Mouse (Mus musculus): Measurements from ENCODE around the gene Mindy3. TPM values are rescaled to one million over a fixed set of nuclear protein-coding genes. Genes with fewer than 3 reads are reported as not detected.

The Mindy3 gene
- polyA plus RNA-seq, 1 experiment from 2014 or later: 56.2 TPM

DNA sequence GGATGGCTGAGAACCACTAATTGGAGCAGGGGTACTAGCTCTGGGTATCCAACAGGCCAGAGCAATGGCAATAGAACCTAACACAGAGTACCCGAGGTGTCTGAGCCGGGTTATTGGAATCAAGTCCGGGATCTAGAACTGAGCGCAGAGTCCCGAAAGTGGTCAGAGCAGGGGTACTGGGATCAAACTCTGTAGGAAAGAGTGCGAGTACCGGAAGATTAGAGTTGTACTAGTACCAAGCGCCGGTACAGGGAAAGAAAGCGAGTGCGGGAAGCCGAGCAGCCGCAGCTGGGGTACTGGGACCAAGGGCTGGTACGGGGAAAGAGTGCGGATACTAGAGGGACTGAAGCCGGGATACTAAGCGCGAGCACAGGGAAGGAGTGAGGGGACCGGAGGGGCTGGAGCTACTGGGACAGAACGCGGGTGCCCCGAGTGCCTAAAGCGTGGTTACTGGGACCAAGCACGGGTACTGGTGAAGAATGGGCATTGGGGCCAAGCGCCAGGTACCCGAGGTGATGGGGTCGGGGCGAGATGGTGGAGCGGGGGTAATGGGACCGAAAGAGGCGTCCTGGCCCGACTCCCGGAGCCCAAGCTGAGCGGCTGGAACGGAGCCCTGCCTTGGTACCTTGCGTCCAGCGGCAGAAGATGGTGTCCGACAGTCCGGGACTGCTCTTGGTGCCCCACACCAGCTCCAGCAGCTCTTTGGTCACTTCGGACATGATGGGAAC is 572 bp downstream of the Mindy3 start:
- H3K9ac ChIP-seq: peak overlapping the region; percentile 79
- no peaks in the 10 kb centered on the region for H3K36me3 ChIP-seq (replicated peaks; ENCODE audit: control insufficient read depth, insufficient read depth)
- WGBS: under 1% methylated on average over 40 of the region's 40 CpGs
- H3K27me3 ChIP-seq (ENCODE audit: control insufficient read depth, insufficient read depth, low read length): no peaks in the 10 kb centered on the region
- H3K4me3 ChIP-seq (replicated peaks; ENCODE audit: low read length): peak overlapping the region; percentile 83
- H3K4me2 ChIP-seq (replicated peaks): peak overlapping the region; percentile 92
- peak overlapping the region; percentile 60 for H3K27ac ChIP-seq
- ATAC-seq (ENCODE audit: low FRiP score): peak; percentile 79
- peaks cover 12% of the 10 kb centered on the region for H3K4me1 ChIP-seq (replicated peaks; ENCODE audit: control insufficient read depth, insufficient read depth, low read length)
- H3K9me3 ChIP-seq (ENCODE audit: control insufficient read depth, low read length): no peaks in the 10 kb centered on the region
- DNase-seq (ENCODE audit: low spot score): peak; percentile 31

DNA sequence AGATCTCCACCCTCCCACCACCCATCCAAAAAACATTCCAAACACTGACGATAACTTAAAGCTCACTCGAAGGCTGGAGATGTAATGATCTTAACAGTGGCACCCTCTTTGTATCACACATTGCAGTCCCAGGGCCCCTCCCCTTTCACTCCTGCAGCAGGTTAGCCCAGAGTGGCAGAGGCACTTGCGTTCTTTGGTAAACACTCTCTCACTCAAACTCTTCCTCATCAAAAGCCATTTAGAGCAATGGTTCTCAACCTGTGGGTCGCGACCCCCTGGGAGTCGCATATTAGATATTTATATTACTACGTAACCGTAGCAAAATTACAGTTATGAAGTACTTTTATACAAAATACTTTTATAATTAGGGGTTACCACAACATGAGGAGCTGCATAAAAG is 1.1 kb downstream of the Mindy3 start:
- peak overlapping the region; percentile 83 for H3K4me3 ChIP-seq (replicated peaks; ENCODE audit: low read length)
- no peak for ATAC-seq (ENCODE audit: low FRiP score)
- H3K9me3 ChIP-seq (ENCODE audit: control insufficient read depth, low read length): no peaks in the 10 kb centered on the region
- no peaks in the 10 kb centered on the region for H3K36me3 ChIP-seq (replicated peaks; ENCODE audit: control insufficient read depth, insufficient read depth)
- H3K27me3 ChIP-seq (ENCODE audit: control insufficient read depth, insufficient read depth, low read length): no peaks in the 10 kb centered on the region
- no peak overlapping the region for H3K27ac ChIP-seq
- H3K4me2 ChIP-seq (replicated peaks): peak overlapping the region; percentile 92
- peak overlapping the region; percentile 79 for H3K9ac ChIP-seq
- no peak for DNase-seq (ENCODE audit: low spot score)
- 52% methylated on average over 8 of the region's 8 CpGs for WGBS
- H3K4me1 ChIP-seq (replicated peaks; ENCODE audit: control insufficient read depth, insufficient read depth, low read length): peaks cover 12% of the 10 kb centered on the region

DNA sequence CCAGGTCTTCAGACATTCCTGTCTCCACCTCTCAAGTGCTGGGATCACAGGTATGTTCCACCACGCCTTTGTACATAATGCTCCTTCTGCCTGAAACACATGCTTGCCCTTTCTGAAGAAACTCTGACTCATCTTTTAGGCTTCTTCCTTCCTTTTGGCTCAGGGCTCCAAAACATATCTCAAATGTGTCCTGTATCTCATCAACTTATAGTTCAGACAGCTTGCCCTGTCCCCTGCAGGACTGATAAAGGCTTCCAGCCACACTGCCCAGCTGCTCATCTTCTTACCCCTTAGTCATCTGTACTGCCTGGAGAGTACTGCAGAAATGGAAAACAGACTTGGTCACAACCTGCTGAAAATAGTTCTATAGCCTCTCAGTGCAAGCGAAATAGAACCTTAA is 7.0 kb downstream of the Mindy3 start:
- no peaks in the 10 kb centered on the region for H3K36me3 ChIP-seq (replicated peaks; ENCODE audit: control insufficient read depth, insufficient read depth)
- H3K9me3 ChIP-seq (ENCODE audit: control insufficient read depth, low read length): no peaks in the 10 kb centered on the region
- WGBS: 94% methylated on average over 2 of the region's 2 CpGs
- H3K27ac ChIP-seq: no peak overlapping the region
- H3K4me1 ChIP-seq (replicated peaks; ENCODE audit: control insufficient read depth, insufficient read depth, low read length): no peaks in the 10 kb centered on the region
- H3K4me3 ChIP-seq (replicated peaks; ENCODE audit: low read length): no peak overlapping the region
- ATAC-seq (ENCODE audit: low FRiP score) (no peak), DNase-seq (ENCODE audit: low spot score) (no peak)
- no peaks in the 10 kb centered on the region for H3K27me3 ChIP-seq (ENCODE audit: control insufficient read depth, insufficient read depth, low read length)
- H3K4me2 ChIP-seq (replicated peaks): no peak overlapping the region
- no peak overlapping the region for H3K9ac ChIP-seq

GRCm38 (mm10) chr2:12411129-12411528 is 8.1 kb downstream of the Mindy3 start:
- DNase-seq (ENCODE audit: low spot score) (no peak), ATAC-seq (ENCODE audit: low FRiP score) (no peak)
- WGBS: 70% methylated on average over 2 of the region's 2 CpGs
- no peak overlapping the region for H3K4me2 ChIP-seq (replicated peaks)
- H3K4me3 ChIP-seq (replicated peaks; ENCODE audit: low read length): no peak overlapping the region
- H3K9me3 ChIP-seq (ENCODE audit: control insufficient read depth, low read length): no peaks in the 10 kb centered on the region
- H3K27ac ChIP-seq: no peak overlapping the region
- no peaks in the 10 kb centered on the region for H3K4me1 ChIP-seq (replicated peaks; ENCODE audit: control insufficient read depth, insufficient read depth, low read length)
- no peaks in the 10 kb centered on the region for H3K27me3 ChIP-seq (ENCODE audit: control insufficient read depth, insufficient read depth, low read length)
- H3K9ac ChIP-seq: no peak overlapping the region
- H3K36me3 ChIP-seq (replicated peaks; ENCODE audit: control insufficient read depth, insufficient read depth): no peaks in the 10 kb centered on the region

DNA sequence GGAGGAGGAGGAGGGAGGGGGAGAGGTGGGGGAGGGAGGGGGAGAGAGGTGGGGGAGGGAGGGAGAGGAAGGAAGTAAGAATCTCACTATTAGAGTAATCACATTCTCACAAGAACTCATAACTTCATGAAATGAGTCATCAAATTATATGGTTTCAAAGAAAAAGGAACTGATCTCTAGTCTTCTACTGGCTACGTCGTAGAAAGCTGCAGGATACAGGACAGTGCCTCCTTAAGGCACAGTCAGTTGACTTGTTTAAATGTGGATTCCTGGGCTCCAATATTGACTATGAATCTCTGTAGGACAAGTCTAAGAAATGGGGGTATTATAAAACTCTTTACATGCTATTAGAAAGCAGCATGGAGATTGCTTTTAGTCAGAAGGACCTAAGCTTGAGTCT is 12.5 kb downstream of the Mindy3 start:
- Histone ChIP-seq H3K4me2 (replicated peaks) (no peak overlapping the region), H3K27me3 (ENCODE audit: control insufficient read depth, insufficient read depth, low read length) (no peaks in the 10 kb centered on the region), H3K9ac (no peak overlapping the region), H3K36me3 (replicated peaks; ENCODE audit: control insufficient read depth, insufficient read depth) (no peaks in the 10 kb centered on the region), H3K4me3 (replicated peaks; ENCODE audit: low read length) (no peak overlapping the region), H3K4me1 (replicated peaks; ENCODE audit: control insufficient read depth, insufficient read depth, low read length) (no peaks in the 10 kb centered on the region), H3K27ac (no peak overlapping the region), H3K9me3 (ENCODE audit: control insufficient read depth, low read length) (no peaks in the 10 kb centered on the region)
- DNase-seq (ENCODE audit: low spot score) (no peak), ATAC-seq (ENCODE audit: low FRiP score) (no peak)
- 90% methylated on average over 2 of the region's 2 CpGs for WGBS

DNA sequence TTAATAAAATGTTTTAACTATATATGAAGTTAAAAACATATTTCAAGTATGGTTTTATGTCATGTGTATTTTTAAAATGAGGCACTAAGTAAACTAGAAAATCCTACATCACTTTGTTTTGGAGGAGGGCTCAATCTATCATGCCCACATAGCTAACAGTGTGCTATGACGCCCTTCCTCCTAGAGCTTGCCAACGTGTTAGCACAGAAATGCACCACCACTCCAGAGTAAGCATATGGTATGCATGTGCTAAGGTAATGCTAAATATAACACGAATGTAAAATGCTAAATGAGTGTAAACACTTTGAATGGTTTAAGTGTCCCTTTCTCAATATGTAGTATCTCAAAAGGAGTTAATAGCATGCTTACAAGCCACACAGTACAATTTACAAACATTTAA is 16.8 kb downstream of the Mindy3 start:
- Histone ChIP-seq H3K9me3 (ENCODE audit: control insufficient read depth, low read length) (no peaks in the 10 kb centered on the region), H3K27me3 (ENCODE audit: control insufficient read depth, insufficient read depth, low read length) (no peaks in the 10 kb centered on the region), H3K4me1 (replicated peaks; ENCODE audit: control insufficient read depth, insufficient read depth, low read length) (no peaks in the 10 kb centered on the region), H3K4me3 (replicated peaks; ENCODE audit: low read length) (no peak overlapping the region), H3K4me2 (replicated peaks) (no peak overlapping the region), H3K9ac (no peak overlapping the region), H3K36me3 (replicated peaks; ENCODE audit: control insufficient read depth, insufficient read depth) (no peaks in the 10 kb centered on the region), H3K27ac (no peak overlapping the region)
- WGBS: 88% methylated on average over 3 of the region's 3 CpGs
- DNase-seq (ENCODE audit: low spot score) (no peak), ATAC-seq (ENCODE audit: low FRiP score) (no peak)

DNA sequence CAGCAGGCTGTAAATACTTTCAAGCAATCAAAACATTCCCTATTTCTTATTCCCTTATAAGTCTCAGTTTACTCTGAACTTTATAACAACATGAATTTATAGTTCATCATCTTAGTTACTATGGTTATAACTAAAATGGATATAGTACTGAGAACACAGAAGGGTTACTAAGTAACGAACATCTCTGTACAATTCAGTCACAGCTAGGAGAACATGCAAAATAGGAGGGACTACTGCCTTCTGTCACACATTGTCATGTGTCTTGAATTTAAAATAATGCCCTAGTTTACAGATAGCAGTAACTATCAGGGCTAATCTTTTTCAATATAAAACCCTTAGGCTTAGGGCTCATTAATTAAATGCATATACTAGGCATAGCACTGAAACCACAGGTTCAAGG is 18.1 kb downstream of the Mindy3 start:
- H3K4me3 ChIP-seq (replicated peaks; ENCODE audit: low read length): no peak overlapping the region
- no peaks in the 10 kb centered on the region for H3K36me3 ChIP-seq (replicated peaks; ENCODE audit: control insufficient read depth, insufficient read depth)
- no peak overlapping the region for H3K9ac ChIP-seq
- WGBS: 74% methylated on average over 1 of the region's 1 CpGs
- H3K27me3 ChIP-seq (ENCODE audit: control insufficient read depth, insufficient read depth, low read length): no peaks in the 10 kb centered on the region
- H3K9me3 ChIP-seq (ENCODE audit: control insufficient read depth, low read length): no peaks in the 10 kb centered on the region
- DNase-seq (ENCODE audit: low spot score) (no peak), ATAC-seq (ENCODE audit: low FRiP score) (no peak)
- no peak overlapping the region for H3K4me2 ChIP-seq (replicated peaks)
- no peak overlapping the region for H3K27ac ChIP-seq
- H3K4me1 ChIP-seq (replicated peaks; ENCODE audit: control insufficient read depth, insufficient read depth, low read length): no peaks in the 10 kb centered on the region

- DNase-seq (ENCODE audit: low spot score): peak; percentile 83
- peak; percentile 74; the same call in 1 of the 2 replicates for ATAC-seq (ENCODE audit: low FRiP score)
- WGBS: 52% methylated on average over 1 of the region's 1 CpGs
- Histone ChIP-seq H3K4me1 (replicated peaks; ENCODE audit: control insufficient read depth, insufficient read depth, low read length) (no peaks in the 10 kb centered on the region), H3K9me3 (ENCODE audit: control insufficient read depth, low read length) (no peaks in the 10 kb centered on the region), H3K4me2 (replicated peaks) (no peak overlapping the region), H3K4me3 (replicated peaks; ENCODE audit: low read length) (no peak overlapping the region), H3K36me3 (replicated peaks; ENCODE audit: control insufficient read depth, insufficient read depth) (peaks cover 10% of the 10 kb centered on the region), H3K27ac (no peak overlapping the region), H3K27me3 (ENCODE audit: control insufficient read depth, insufficient read depth, low read length) (no peaks in the 10 kb centered on the region), H3K9ac (no peak overlapping the region)
Observed at GRCm38 (mm10) chr2:12389028-12389427, 30.2 kb downstream of the Mindy3 start.

DNA sequence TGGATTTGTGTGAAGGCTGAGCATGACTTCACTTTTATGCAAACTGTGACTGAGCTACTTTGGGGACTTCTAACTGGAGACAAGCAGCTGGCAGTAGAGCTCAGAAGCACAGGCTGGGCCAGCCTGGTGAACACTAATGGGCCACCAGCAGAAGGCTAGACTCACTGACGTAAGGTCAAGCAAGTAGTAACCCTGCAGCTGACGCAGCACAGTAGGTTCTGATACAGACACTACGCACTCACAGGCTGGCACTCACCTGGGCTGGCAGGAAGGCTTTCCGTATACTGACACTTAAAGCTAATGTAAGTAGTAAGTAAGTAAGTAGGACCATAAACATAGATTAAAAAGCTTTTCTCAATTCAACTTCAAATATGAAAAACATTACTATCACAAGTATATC is 30.7 kb downstream of the Mindy3 start:
- Histone ChIP-seq H3K36me3 (replicated peaks; ENCODE audit: control insufficient read depth, insufficient read depth) (peaks cover 10% of the 10 kb centered on the region), H3K27ac (no peak overlapping the region), H3K9ac (no peak overlapping the region), H3K4me1 (replicated peaks; ENCODE audit: control insufficient read depth, insufficient read depth, low read length) (no peaks in the 10 kb centered on the region), H3K4me2 (replicated peaks) (no peak overlapping the region), H3K9me3 (ENCODE audit: control insufficient read depth, low read length) (no peaks in the 10 kb centered on the region), H3K27me3 (ENCODE audit: control insufficient read depth, insufficient read depth, low read length) (no peaks in the 10 kb centered on the region), H3K4me3 (replicated peaks; ENCODE audit: low read length) (no peak overlapping the region)
- no peak for ATAC-seq (ENCODE audit: low FRiP score)
- no peak for DNase-seq (ENCODE audit: low spot score)
- 94% methylated on average over 4 of the region's 4 CpGs for WGBS

- Histone ChIP-seq H3K27me3 (ENCODE audit: control insufficient read depth, insufficient read depth, low read length) (no peaks in the 10 kb centered on the region), H3K9me3 (ENCODE audit: control insufficient read depth, low read length) (no peaks in the 10 kb centered on the region), H3K4me3 (replicated peaks; ENCODE audit: low read length) (no peak overlapping the region), H3K4me2 (replicated peaks) (no peak overlapping the region), H3K36me3 (replicated peaks; ENCODE audit: control insufficient read depth, insufficient read depth) (peaks cover 18% of the 10 kb centered on the region), H3K27ac (no peak overlapping the region), H3K4me1 (replicated peaks; ENCODE audit: control insufficient read depth, insufficient read depth, low read length) (no peaks in the 10 kb centered on the region), H3K9ac (no peak overlapping the region)
- 100% methylated on average over 1 of the region's 1 CpGs for WGBS
- ATAC-seq (ENCODE audit: low FRiP score) (no peak), DNase-seq (ENCODE audit: low spot score) (no peak)
Observed at GRCm38 (mm10) chr2:12384389-12384788, 34.9 kb downstream of the Mindy3 start.
